Mouse (Mus musculus) stomach, postnatal 0 days (tissue): ENCODE results near the gene Rplp1. TPM values are rescaled to one million over a fixed set of nuclear protein-coding genes. Genes with fewer than 3 reads are reported as not detected.
A peak's percentile ranks its signal among the peaks of the same experiment; 100 is the strongest.

Experiments used
- ATAC-seq: fragments of 200-750 bp; cut with Nextera tagmentation; 2 replicates; pipeline ENCODE4 v1.8.0; 2017; ENCODE audit not compliant: low FRiP score, low TSS enrichment
- DNase-seq: peaks from one replicate; pipeline ENCODE4 v3.0.0-alpha.2; 2016; ENCODE audit warnings: low spot score
- H3K27ac ChIP-seq: fragments of 300-500 bp; sonication (generic); replicated peaks from 2 replicates; pipeline ENCODE4 v1.5.1; 2014; ENCODE audit warnings: mild to moderate bottlenecking, control low read depth
- H3K27me3 ChIP-seq: fragments of 300-500 bp; sonication (generic); 2 replicates; pipeline ENCODE4 v1.6.1; 2014; ENCODE audit warnings: low read length; ENCODE audit not compliant: control insufficient read depth, insufficient read depth
- H3K36me3 ChIP-seq: fragments of 300-500 bp; sonication (generic); 2 replicates; pipeline ENCODE4 v1.6.1; 2014; ENCODE audit warnings: low read length, mixed read lengths; ENCODE audit not compliant: control insufficient read depth, insufficient read depth
- H3K4me1 ChIP-seq: fragments of 300-500 bp; sonication (generic); replicated peaks from 2 replicates; pipeline ENCODE4 v1.6.1; 2014; ENCODE audit warnings: antibody characterized with exemption; ENCODE audit not compliant: control insufficient read depth, insufficient read depth
- H3K4me2 ChIP-seq: fragments of 300-500 bp; sonication (generic); replicated peaks from 2 replicates; pipeline ENCODE4 v1.6.1; 2014; ENCODE audit warnings: low read depth, mild to moderate bottlenecking, control low read depth, moderate library complexity
- H3K4me3 ChIP-seq: fragments of 300-500 bp; sonication (generic); 2 replicates; pipeline ENCODE4 v1.5.1; 2014; ENCODE audit warnings: low read depth, low read length, control low read depth
- H3K9ac ChIP-seq: fragments of 300-500 bp; sonication (generic); 2 replicates; pipeline ENCODE4 v1.6.1; 2014; ENCODE audit warnings: mild to moderate bottlenecking, low read length, control low read depth, mixed read lengths
- H3K9me3 ChIP-seq: fragments of 300-500 bp; sonication (generic); 2 replicates; pipeline ENCODE4 v1.6.1; 2016; ENCODE audit warnings: low read length; ENCODE audit not compliant: control insufficient read depth
- CTCF ChIP-seq: IDR thresholded peaks from 2 replicates; pipeline ENCODE4 v1.5.1; 2016; ENCODE audit warnings: antibody characterized with exemption, low read depth, mild to moderate bottlenecking, moderate library complexity
- EP300 ChIP-seq: optimal IDR thresholded peaks from 2 replicates; pipeline ENCODE3; 2016; ENCODE audit warnings: antibody characterized with exemption
- WGBS: fragments of 180-500 bp; shearing (Covaris S2); extraction: QIAGEN DNeasy Blood & Tissue Kit; methylation state at CpG from one replicate; pipeline ENCODE4 v1.1.7; 2014; 5-methylcytosine and 5-hydroxymethylcytosine counted together
- polyA plus RNA-seq: library from polyadenylated mRNA; unstranded; fragments of >200 nt; fragmentation: Nextera tagmentation; extraction: Ambion mirVana; gene quantifications from 2 replicates; pipeline ENCODE4 v1.2.1, GENCODE M21; 2015

Gene Rplp1
- polyA plus RNA-seq, 1 experiment from 2014 or later, result 1,491 TPM

DNA sequence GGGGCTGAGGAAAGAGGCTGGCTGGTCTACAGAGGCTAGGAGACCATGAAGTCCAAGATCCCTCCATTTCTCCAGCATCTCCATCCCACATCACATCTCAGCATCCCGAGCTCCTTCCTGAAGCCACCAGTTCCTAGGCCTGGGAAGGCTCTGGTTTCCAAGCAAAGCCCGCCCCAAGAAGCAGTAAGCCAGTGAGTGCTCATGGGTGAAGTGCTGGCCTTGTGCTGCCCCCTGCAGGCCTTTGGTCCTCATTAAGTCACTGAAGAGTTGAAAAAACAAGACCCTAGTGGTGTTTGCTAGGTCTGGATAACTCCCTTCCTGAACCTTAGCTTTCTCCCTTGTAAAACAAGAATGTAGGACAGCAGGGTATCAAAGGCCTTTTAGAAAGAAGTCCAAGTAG, 35.5 kb downstream of the Rplp1 start:
- 0 out of 2 replicates have a peak, but pooled peaks have one; percentile 42 for ATAC-seq
- DNase-seq, result peak; percentile 78
- TF ChIP-seq CTCF, result peak; percentile 81
- TF ChIP-seq EP300, result no peak
- Histone ChIP-seq H3K36me3 (no peaks in the 10 kb centered on the region), H3K27me3 (no peaks in the 10 kb centered on the region; the same call in 1 of the 2 replicates), H3K9ac (no peak overlapping the region), H3K9me3 (no peaks in the 10 kb centered on the region), H3K27ac (no peak overlapping the region), H3K4me1 (no peaks in the 10 kb centered on the region), H3K4me3 (no peak overlapping the region), H3K4me2 (no peak overlapping the region)
- WGBS, result 37% methylated on average over 2 of the region's 2 CpGs

DNA sequence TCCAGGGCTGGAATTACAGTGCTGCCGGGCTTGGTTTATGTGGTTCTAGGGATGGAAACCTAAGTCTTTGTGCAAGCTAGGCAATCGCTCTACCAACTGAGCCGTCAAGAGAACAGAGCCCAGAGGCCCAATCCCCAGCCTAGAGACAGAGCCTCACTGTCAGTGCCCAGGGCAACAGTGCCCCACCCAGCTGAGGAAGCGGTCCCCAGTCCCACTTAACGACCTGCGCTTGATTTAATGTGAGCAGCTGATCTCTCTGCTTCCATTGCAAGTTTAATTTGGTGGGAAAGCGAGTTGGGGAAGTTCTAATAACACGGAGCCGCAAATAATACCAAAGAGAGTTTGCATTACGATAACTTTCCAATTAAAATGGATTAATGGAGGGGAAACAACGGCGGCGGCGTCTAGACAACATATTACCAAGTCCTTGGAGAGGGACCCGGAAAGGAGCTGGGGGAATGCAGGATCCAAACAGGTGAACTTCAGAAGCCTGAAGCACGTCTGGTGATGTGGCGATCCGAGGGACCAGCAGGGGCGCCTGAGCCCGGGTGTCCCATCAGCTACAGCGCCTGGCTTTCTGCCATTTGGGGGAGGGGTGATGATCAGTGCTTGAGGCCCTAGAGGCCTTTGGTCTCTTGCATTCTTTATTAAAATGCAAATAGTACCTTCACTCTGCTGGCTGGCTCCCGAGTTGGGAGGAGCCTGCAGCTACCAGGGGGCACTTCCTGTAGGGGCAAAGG, 36.8 kb downstream of the Rplp1 start:
- Histone ChIP-seq H3K4me2 (no peak overlapping the region), H3K4me3 (no peak overlapping the region)
- WGBS, result 39% methylated on average over 22 of the region's 22 CpGs

DNA sequence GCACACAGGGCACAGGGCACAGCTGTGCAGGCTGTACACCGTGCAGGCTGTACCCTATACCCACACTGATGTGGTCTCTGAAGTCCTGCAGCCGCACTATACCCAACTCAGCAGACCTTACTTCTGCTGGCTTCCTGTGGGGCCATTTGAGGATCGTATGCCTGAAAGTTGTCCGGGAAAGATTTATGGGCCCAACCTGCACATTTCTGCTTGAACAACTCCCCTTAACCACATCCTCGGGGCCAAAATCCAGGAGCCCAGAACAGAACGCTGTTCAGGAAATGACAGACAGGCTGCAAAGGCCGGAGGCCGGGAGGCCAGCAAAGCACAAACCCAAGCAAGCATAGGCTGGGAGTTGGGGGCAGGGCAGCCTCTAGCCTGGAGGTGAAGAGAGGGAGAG, 41.0 kb downstream of the Rplp1 start:
- no peaks in the 10 kb centered on the region; the same call in 1 of the 2 replicates for H3K27me3 ChIP-seq
- no peak overlapping the region for H3K4me3 ChIP-seq
- no peaks in the 10 kb centered on the region for H3K4me1 ChIP-seq
- ATAC-seq (0 out of 2 replicates have a peak, but pooled peaks have one; percentile 29), DNase-seq (no peak)
- TF ChIP-seq CTCF (no peak), EP300 (no peak)
- 57% methylated on average over 8 of the region's 8 CpGs for WGBS
- H3K4me2 ChIP-seq, result no peak overlapping the region
- no peaks in the 10 kb centered on the region for H3K36me3 ChIP-seq
- no peaks in the 10 kb centered on the region for H3K9me3 ChIP-seq
- H3K27ac ChIP-seq, result no peak overlapping the region
- H3K9ac ChIP-seq, result no peak overlapping the region

More for the DNA sequence above, 36.8 kb downstream of the Rplp1 start:
- no peaks in the 10 kb centered on the region for H3K36me3 ChIP-seq
- H3K27me3 ChIP-seq, result no peaks in the 10 kb centered on the region; the same call in 1 of the 2 replicates
- no peaks in the 10 kb centered on the region for H3K9me3 ChIP-seq
- H3K27ac ChIP-seq, result no peak overlapping the region
- no peaks in the 10 kb centered on the region for H3K4me1 ChIP-seq
- peak; percentile 44 for DNase-seq
- no peak for ATAC-seq
- TF ChIP-seq CTCF (peak; percentile 30; the same call in 1 of the 2 replicates), EP300 (no peak)
- no peak overlapping the region for H3K9ac ChIP-seq

GRCm38 (mm10) chr9:61872246-61872941, 41.9 kb downstream of the Rplp1 start:
- WGBS, result 65% methylated on average over 8 of the region's 8 CpGs
- no peak for DNase-seq

GRCm38 (mm10) chr9:61871839-61872238, 42.5 kb downstream of the Rplp1 start:
- H3K4me1 ChIP-seq, result no peaks in the 10 kb centered on the region
- 85% methylated on average over 6 of the region's 6 CpGs for WGBS
- DNase-seq, result no peak
- no peak overlapping the region for H3K27ac ChIP-seq
- H3K27me3 ChIP-seq, result no peaks in the 10 kb centered on the region
- H3K36me3 ChIP-seq, result no peaks in the 10 kb centered on the region
- no peak overlapping the region for H3K4me2 ChIP-seq
- H3K9ac ChIP-seq, result no peak overlapping the region
- H3K4me3 ChIP-seq, result no peak overlapping the region
- H3K9me3 ChIP-seq, result no peaks in the 10 kb centered on the region
- ATAC-seq, result no peak
- no peak for TF ChIP-seq CTCF
- TF ChIP-seq EP300, result no peak

More at GRCm38 (mm10) chr9:61872246-61872941, 41.9 kb downstream of the Rplp1 start:
- H3K9ac ChIP-seq, result no peak overlapping the region
- H3K4me3 ChIP-seq, result no peak overlapping the region
- H3K27me3 ChIP-seq, result no peaks in the 10 kb centered on the region; the same call in 1 of the 2 replicates
- no peaks in the 10 kb centered on the region for H3K9me3 ChIP-seq
- ATAC-seq, result no peak
- no peak overlapping the region for H3K4me2 ChIP-seq
- no peaks in the 10 kb centered on the region for H3K36me3 ChIP-seq
- H3K4me1 ChIP-seq, result no peaks in the 10 kb centered on the region
- no peak overlapping the region for H3K27ac ChIP-seq
- TF ChIP-seq EP300 (no peak), CTCF (no peak)

GRCm38 (mm10) chr9:61867659-61868058, 46.7 kb downstream of the Rplp1 start:
- Histone ChIP-seq H3K27ac (no peak overlapping the region), H3K27me3 (no peaks in the 10 kb centered on the region), H3K36me3 (no peaks in the 10 kb centered on the region), H3K9ac (no peak overlapping the region), H3K4me1 (no peaks in the 10 kb centered on the region), H3K9me3 (no peaks in the 10 kb centered on the region), H3K4me3 (no peak overlapping the region), H3K4me2 (no peak overlapping the region)
- DNase-seq (no peak), ATAC-seq (no peak)
- WGBS, result 77% methylated on average over 11 of the region's 11 CpGs
- TF ChIP-seq EP300 (no peak), CTCF (no peak)

Other genes starting within 250 kb of the Rplp1 start
- gene Kif23, start 32.2 kb upstream of the Rplp1 start, polyA plus RNA-seq, result 19.9 and 25.1 TPM in 2 replicates
- gene Paqr5, start 112.3 kb upstream of the Rplp1 start, polyA plus RNA-seq, result 92.5 and 97.2 TPM in 2 replicates
- 10.8 and 11.2 TPM in 2 replicates for gene Glce, start 208.1 kb upstream of the Rplp1 start, polyA plus RNA-seq